Mouse (Mus musculus) forebrain, embryonic 11.5 days (tissue): ENCODE results near the gene Oxsm. TPM values are rescaled to one million over a fixed set of nuclear protein-coding genes. Genes with fewer than 3 reads are reported as not detected.

Experiments used
- ATAC-seq: fragments of 200-750 bp; cut with Nextera tagmentation; replicated peaks from 2 replicates; pipeline ENCODE4 v1.8.0; 2017; ENCODE audit warnings: moderate TSS enrichment; ENCODE audit not compliant: low FRiP score
- DNase-seq: peaks from one replicate; pipeline ENCODE4 v3.0.0-alpha.2; 2017; ENCODE audit warnings: low spot score
- H3K27ac ChIP-seq: fragments of 300-500 bp; sonication (generic); 2 replicates; pipeline ENCODE4 v1.5.1; 2014; ENCODE audit warnings: low read depth, low read length
- H3K27me3 ChIP-seq: fragments of 300-500 bp; sonication (generic); 2 replicates; pipeline ENCODE4 v1.6.1; 2014; ENCODE audit warnings: mild to moderate bottlenecking, low read length, mixed read lengths; ENCODE audit not compliant: control insufficient read depth, insufficient read depth
- H3K36me3 ChIP-seq: fragments of 300-500 bp; sonication (generic); 2 replicates; pipeline ENCODE4 v1.6.1; 2014; ENCODE audit warnings: mild to moderate bottlenecking, low read length, moderate library complexity, mixed read lengths; ENCODE audit not compliant: control insufficient read depth, insufficient read depth
- H3K4me1 ChIP-seq: fragments of 300-500 bp; sonication (generic); replicated peaks from 2 replicates; pipeline ENCODE4 v1.6.1; 2014; ENCODE audit warnings: low read length, mixed read lengths; ENCODE audit not compliant: control insufficient read depth, insufficient read depth
- H3K4me2 ChIP-seq: fragments of 300-500 bp; sonication (generic); 2 replicates; pipeline ENCODE4 v1.6.1; 2014; ENCODE audit warnings: low read depth, mild to moderate bottlenecking, low read length, moderate library complexity, mixed read lengths; ENCODE audit not compliant: severe bottlenecking
- H3K4me3 ChIP-seq: fragments of 300-500 bp; sonication (generic); 2 replicates; pipeline ENCODE4 v1.5.1; 2014; ENCODE audit warnings: low read depth, low read length
- H3K9ac ChIP-seq: fragments of 300-500 bp; sonication (generic); 2 replicates; pipeline ENCODE4 v1.6.1; 2014; ENCODE audit warnings: low read length
- H3K9me3 ChIP-seq: fragments of 300-500 bp; sonication (generic); 2 replicates; pipeline ENCODE4 v1.6.1; 2016; ENCODE audit warnings: low read length, mixed read lengths; ENCODE audit not compliant: control insufficient read depth
- WGBS: fragments of 180-500 bp; shearing (Covaris S2); extraction: QIAGEN DNeasy Blood & Tissue Kit; methylation state at CpG from one replicate; pipeline ENCODE4 v1.1.7; 2014; 5-methylcytosine and 5-hydroxymethylcytosine counted together
- polyA plus RNA-seq: library from polyadenylated mRNA; unstranded; fragments of >200 nt; fragmentation: Nextera tagmentation; extraction: Ambion mirVana; gene quantifications from 2 replicates; pipeline ENCODE4 v1.2.1, GENCODE M21; 2014

Oxsm gene
- 1.1 and 2.3 TPM in 2 replicates for polyA plus RNA-seq

DNA sequence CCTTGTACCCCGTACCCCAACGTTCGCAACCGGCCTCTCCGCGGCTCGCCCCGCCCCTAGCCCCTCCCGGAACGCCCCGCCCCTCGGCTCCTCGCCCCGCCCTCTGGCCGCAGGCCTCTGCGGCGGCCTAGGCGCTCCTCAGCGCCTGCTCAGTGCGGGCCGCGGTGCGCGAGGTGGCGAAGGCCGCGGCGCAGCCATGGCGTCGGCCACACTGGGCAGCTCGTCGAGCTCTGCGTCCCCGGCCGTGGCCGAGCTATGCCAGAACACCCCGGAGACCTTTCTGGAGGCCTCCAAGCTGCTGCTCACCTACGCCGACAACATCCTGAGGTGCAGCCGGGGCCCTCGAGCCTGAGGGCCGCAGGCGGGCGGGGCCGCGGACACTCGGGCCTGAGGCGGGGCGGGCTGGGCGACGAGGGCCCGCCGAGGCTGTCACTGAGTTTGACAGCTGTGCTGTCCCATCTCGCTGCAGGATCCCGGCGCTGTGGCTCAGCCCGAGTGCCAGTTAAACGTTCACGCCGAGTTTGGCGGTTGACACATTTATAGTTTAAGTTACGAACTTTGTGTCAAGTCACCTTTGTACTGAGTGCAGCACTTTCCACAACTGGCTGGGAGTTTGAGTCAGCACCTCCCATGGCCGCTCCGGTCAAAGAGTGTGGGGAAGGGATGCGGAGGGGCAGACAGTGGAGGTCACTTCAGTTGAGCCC, at the start of gene Oxsm, which contains the start of gene Ngly1:
Oxsm (minus strand) TSS at position 638 of the 704 bp plus-strand sequence.
Ngly1 (plus strand) TSS at position 110 of the 704 bp plus-strand sequence.
- peak within 1 kb of the TSS; percentile 56 for H3K4me3 ChIP-seq
- H3K4me2 ChIP-seq: peak within 1 kb of the TSS; percentile 87
- 1% methylated on average over 65 of the region's 65 CpGs for WGBS
- H3K36me3 ChIP-seq: no peaks in the 10 kb centered on the region
- H3K27me3 ChIP-seq: no peaks in the 10 kb centered on the region
- no peaks in the 10 kb centered on the region for H3K9me3 ChIP-seq
- H3K27ac ChIP-seq: peak within 1 kb of the TSS; percentile 68; the same call in 1 of the 2 replicates
- peak; percentile 99 for ATAC-seq
- peak within 1 kb of the TSS; percentile 93 for H3K9ac ChIP-seq
- peak; percentile 94 for DNase-seq
- H3K4me1 ChIP-seq: no peaks in the 10 kb centered on the region

- H3K9ac ChIP-seq: no peak overlapping the region
- ATAC-seq: no peak
- 67% methylated on average over 2 of the region's 2 CpGs for WGBS
- H3K27ac ChIP-seq: no peak overlapping the region
- DNase-seq: no peak
- H3K4me1 ChIP-seq: 0 out of 2 replicates have a peak, but pooled peaks cover 2% of the 10 kb centered on the region
- H3K4me3 ChIP-seq: no peak overlapping the region
- no peaks in the 10 kb centered on the region for H3K9me3 ChIP-seq
- no peaks in the 10 kb centered on the region for H3K27me3 ChIP-seq
- H3K4me2 ChIP-seq: no peak overlapping the region
- H3K36me3 ChIP-seq: no peaks in the 10 kb centered on the region
Measured at GRCm38 (mm10) chr14:16296816-16297468, 47.3 kb upstream of the Oxsm start.

DNA sequence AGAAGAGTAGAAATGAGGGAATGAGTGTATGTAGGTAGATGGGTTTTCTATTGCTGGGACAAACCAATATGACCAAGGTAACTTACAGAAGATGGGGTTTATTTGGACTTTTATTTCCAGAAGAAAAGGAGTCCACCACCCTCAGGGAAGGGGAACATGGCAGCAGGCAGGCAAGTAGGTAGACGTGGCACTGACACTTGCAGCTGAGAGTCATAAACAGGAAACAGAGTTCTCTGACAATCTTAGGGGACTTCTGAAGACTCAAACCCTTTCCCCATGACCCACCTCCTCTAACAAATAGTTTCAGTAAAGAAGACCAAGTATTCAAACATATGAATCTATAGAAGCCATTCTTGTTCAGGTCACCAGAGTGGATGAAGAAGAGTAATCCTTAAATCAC, 44.3 kb upstream of the Oxsm start:
- ATAC-seq: no peak
- Histone ChIP-seq H3K27me3 (no peaks in the 10 kb centered on the region), H3K9me3 (no peaks in the 10 kb centered on the region), H3K36me3 (no peaks in the 10 kb centered on the region), H3K4me3 (no peak overlapping the region), H3K9ac (no peak overlapping the region), H3K4me1 (0 out of 2 replicates have a peak, but pooled peaks cover 2% of the 10 kb centered on the region), H3K4me2 (no peak overlapping the region), H3K27ac (no peak overlapping the region)
- 92% methylated on average over 1 of the region's 1 CpGs for WGBS
- DNase-seq: no peak

DNA sequence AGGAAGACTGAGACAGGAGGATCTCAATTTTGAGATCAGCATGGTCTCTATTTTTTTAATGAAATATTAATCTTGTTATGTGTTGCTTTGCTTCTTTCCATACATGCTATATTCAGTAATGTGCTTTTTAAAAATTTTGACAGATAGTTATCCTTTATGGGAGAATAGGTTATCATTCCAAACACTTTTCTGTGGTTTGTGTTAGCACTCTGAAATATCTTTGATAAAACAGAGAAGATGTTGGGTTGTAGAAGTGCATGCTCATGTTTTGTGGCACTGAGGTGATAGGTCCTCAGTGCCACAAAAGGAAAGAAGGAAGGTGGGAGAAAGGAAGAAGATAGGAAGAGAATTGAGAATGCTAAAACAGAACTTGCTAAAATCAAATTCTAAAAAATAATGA, 43.4 kb upstream of the Oxsm start:
- Histone ChIP-seq H3K9ac (no peak overlapping the region), H3K36me3 (no peaks in the 10 kb centered on the region), H3K27ac (no peak overlapping the region), H3K9me3 (no peaks in the 10 kb centered on the region), H3K4me1 (0 out of 2 replicates have a peak, but pooled peaks cover 2% of the 10 kb centered on the region), H3K4me3 (no peak overlapping the region), H3K27me3 (no peaks in the 10 kb centered on the region), H3K4me2 (no peak overlapping the region)
- DNase-seq (no peak), ATAC-seq (no peak)

DNA sequence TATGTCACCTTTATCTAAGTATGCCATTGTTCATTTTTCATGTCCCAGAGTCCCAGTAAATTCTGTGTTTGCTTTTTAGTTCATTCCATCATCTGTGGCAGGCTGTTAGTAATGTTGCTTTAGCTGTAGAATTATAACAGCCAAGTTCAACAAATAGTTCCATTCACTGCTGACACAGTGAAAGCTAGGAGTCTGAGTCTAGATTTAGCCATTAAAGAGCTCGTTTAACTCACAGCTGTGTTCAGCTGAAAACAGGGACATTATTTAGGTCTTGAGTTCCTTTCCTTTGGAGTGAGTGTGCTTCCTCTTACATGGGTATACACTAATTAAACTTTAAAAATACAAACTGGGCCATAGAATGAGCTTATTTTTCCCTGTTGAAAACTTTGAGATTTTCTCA, 42.8 kb upstream of the Oxsm start:
- Histone ChIP-seq H3K27ac (no peak overlapping the region), H3K4me3 (no peak overlapping the region), H3K9me3 (no peaks in the 10 kb centered on the region), H3K4me1 (0 out of 2 replicates have a peak, but pooled peaks cover 2% of the 10 kb centered on the region), H3K9ac (no peak overlapping the region), H3K4me2 (no peak overlapping the region), H3K36me3 (no peaks in the 10 kb centered on the region), H3K27me3 (no peaks in the 10 kb centered on the region)
- 45% methylated on average over 1 of the region's 1 CpGs for WGBS
- no peak for ATAC-seq
- DNase-seq: no peak

GRCm38 (mm10) chr14:16283966-16284365, 34.4 kb upstream of the Oxsm start:
- 84% methylated on average over 4 of the region's 4 CpGs for WGBS
- no peaks in the 10 kb centered on the region for H3K4me1 ChIP-seq
- H3K9ac ChIP-seq: no peak overlapping the region
- no peaks in the 10 kb centered on the region for H3K27me3 ChIP-seq
- ATAC-seq (no peak), DNase-seq (no peak)
- no peak overlapping the region for H3K4me3 ChIP-seq
- no peak overlapping the region for H3K4me2 ChIP-seq
- H3K27ac ChIP-seq: no peak overlapping the region
- H3K9me3 ChIP-seq: no peaks in the 10 kb centered on the region
- H3K36me3 ChIP-seq: no peaks in the 10 kb centered on the region

DNA sequence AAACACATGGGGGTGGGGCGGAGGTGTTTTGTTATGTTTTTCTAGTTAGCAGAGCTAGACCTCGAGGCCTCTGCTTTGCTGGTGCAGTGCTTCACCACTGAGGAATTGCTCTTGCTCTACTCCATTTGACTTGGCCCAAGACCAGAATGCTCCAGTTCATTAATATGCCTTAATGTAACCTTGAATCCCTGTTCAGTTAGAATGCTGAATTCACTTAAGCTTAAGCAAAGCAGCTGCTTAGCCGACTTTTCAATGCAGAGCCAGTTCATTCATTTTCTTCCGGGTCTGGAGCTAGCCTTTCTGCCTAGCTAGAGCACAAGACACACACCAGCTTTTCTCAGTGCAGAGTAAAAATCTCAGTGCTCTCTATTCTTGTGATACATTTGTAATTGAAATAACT, 29.6 kb upstream of the Oxsm start:
- Histone ChIP-seq H3K9me3 (no peaks in the 10 kb centered on the region), H3K4me2 (no peak overlapping the region), H3K27ac (no peak overlapping the region), H3K9ac (no peak overlapping the region), H3K4me1 (no peaks in the 10 kb centered on the region), H3K36me3 (no peaks in the 10 kb centered on the region), H3K4me3 (no peak overlapping the region), H3K27me3 (no peaks in the 10 kb centered on the region)
- 78% methylated on average over 4 of the region's 4 CpGs for WGBS
- DNase-seq (no peak), ATAC-seq (no peak)

DNA sequence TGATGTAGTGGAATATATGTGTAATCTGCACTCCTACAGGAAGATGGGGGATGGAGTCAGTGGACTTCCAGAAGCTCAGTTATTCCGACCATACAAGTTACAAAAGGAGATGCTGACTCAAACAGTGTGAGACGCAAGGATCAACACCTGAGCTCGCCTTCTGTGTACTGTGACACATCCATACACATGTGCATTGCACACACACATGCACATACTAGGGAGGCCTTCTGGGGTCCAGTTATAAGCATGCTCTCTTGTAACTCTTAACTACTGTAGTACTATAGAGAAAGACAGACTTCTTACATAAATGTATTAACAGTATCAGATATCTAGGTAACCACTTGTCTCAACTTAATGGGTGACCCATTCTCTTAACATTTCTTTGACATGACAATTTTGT, 24.1 kb upstream of the Oxsm start:
- 91% methylated on average over 3 of the region's 3 CpGs for WGBS
- H3K36me3 ChIP-seq: no peaks in the 10 kb centered on the region

More for the DNA sequence above, 24.1 kb upstream of the Oxsm start:
- no peaks in the 10 kb centered on the region for H3K4me1 ChIP-seq
- H3K4me2 ChIP-seq: no peak overlapping the region
- ATAC-seq (no peak), DNase-seq (no peak)
- no peak overlapping the region for H3K4me3 ChIP-seq
- H3K9ac ChIP-seq: no peak overlapping the region
- no peaks in the 10 kb centered on the region for H3K27me3 ChIP-seq
- no peak overlapping the region for H3K27ac ChIP-seq
- no peaks in the 10 kb centered on the region for H3K9me3 ChIP-seq
